Mouse (Mus musculus) bone marrow macrophage, adult 2 months (primary cell): ENCODE results near the gene Praf2.

Source experiments
- CTCF ChIP-seq: IDR thresholded peaks from 2 replicates; pipeline ENCODE4 v1.5.1; 2012; ENCODE audit warnings: low read depth, mild to moderate bottlenecking, low read length, moderate library complexity
- POLR2A ChIP-seq: IDR thresholded peaks from 2 replicates; pipeline ENCODE4 v1.6.1; 2012; ENCODE audit warnings: mild to moderate bottlenecking, low read depth, low read length, borderline replicate concordance

GRCm38 (mm10) chrX:7722691-7723090, 5.5 kb upstream of the Praf2 start:
- no peak for TF ChIP-seq POLR2A
- no peak for TF ChIP-seq CTCF
